Mouse (Mus musculus): ENCODE data around the gene Lamb3. TPM values are rescaled to one million over a fixed set of nuclear protein-coding genes. Genes with fewer than 3 reads are reported as not detected.

Gene Lamb3
- total and polyA plus RNA-seq, 3 experiments: 10.1 to 14.6 (median 12.3) TPM

DNA sequence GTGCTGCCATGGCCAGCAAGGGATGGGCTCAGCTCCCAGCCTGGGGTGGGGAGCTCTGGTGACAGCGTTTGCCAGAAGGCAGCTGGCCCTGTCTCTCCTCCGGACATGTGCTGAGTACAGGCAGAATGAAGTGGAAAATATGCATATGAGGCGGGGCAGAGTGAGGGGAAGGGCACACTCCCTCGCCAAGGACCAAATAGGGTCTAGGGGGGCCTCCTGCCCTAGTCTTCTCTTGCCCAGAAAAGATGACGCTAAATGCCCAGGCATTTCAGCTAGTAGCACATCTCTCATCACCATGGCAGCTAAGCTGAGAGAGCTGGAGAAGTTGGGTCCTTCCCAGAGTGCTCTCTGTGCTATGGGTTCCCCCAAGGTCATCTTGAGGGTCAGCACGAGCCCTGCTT is 109.7 kb downstream of the Lamb3 start:
- TF ChIP-seq BHLHE40 (IDR thresholded peaks at IDR 0.05; ENCODE audit: low read depth, low read length) (0 out of 2 replicates have a peak, but pooled peaks have one; percentile 22), USF1 (IDR thresholded peaks at IDR 0.05; ENCODE audit: low read depth, low read length) (no peak)

DNA sequence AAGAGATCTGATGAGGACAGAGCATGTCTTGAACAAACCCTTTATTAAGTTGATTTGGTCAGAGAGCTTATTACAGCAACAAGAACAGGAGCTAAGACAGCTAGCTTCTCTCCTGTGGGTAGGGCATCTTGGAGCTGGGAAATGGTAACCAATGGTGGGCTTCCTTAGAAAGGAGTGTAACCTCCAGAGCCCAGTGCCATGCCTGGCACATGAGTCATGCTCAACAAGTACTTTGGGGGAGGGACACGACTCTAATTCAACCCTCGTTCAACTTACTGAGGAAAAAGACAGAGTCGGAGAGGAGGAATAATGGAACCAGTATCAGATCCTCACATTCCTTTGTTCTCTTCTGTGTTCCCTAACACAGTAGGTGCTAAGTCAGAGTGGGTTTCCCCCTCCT is 112.2 kb downstream of the Lamb3 start:
- Histone ChIP-seq H3K79me2 (replicated peaks; ENCODE audit: control insufficient read depth, extremely low read depth, insufficient read depth, poor library complexity, severe bottlenecking) (no peaks in the 10 kb centered on the region), H3K4me3 (replicated peaks in 1 of 3; ENCODE audit: low read depth in 2 of 3, low read length in 2 of 3, poor library complexity in 1 of 3) (no peak overlapping the region), H3K9me3 (replicated peaks; ENCODE audit: low read length) (no peaks in the 10 kb centered on the region), H3K27ac (ENCODE audit: insufficient read depth, low read depth) (no peak overlapping the region), H3K9ac (ENCODE audit: insufficient read depth, low read depth) (no peak overlapping the region), H3K4me1 (ENCODE audit: control insufficient read depth in 1 of 2, insufficient read depth in 2 of 2) (peaks cover 5 to 15% of the 10 kb centered on the region in 2 experiments), H3K27me3 (replicated peaks) (no peaks in the 10 kb centered on the region), H3K4me2 (ENCODE audit: insufficient read depth, low read depth, poor library complexity, severe bottlenecking) (no peak overlapping the region), H3K36me3 (replicated peaks in 1 of 2; ENCODE audit: control insufficient read depth in 1 of 2, insufficient read depth in 1 of 2, low read length in 1 of 2) (no peaks in the 10 kb centered on the region)
- TF ChIP-seq ZMIZ1 (IDR thresholded peaks at IDR 0.05; ENCODE audit: low read depth, low read length) (no peak), ZNF384 (IDR thresholded peaks at IDR 0.05; ENCODE audit: low read depth, low read length) (no peak), CHD2 (IDR thresholded peaks at IDR 0.05; ENCODE audit: low read length) (no peak), MAFK (IDR thresholded peaks at IDR 0.05; ENCODE audit: insufficient replicate concordance, low read length) (no peak), SMC3 (IDR thresholded peaks at IDR 0.05; ENCODE audit: low read depth, low read length) (no peak), CHD1 (IDR thresholded peaks at IDR 0.05; ENCODE audit: low read depth, low read length) (no peak), USF2 (conservative IDR thresholded peaks at IDR 0.05; ENCODE audit: low read depth, low read length) (no peak), IRF4 (IDR thresholded peaks at IDR 0.05; ENCODE audit: low read depth, low read length) (no peak), BHLHE40 (IDR thresholded peaks at IDR 0.05; ENCODE audit: low read depth, low read length) (no peak), MEF2A (IDR thresholded peaks at IDR 0.05; ENCODE audit: borderline replicate concordance, low read depth, low read length) (no peak), NRF1 (IDR thresholded peaks at IDR 0.05; ENCODE audit: low read depth, low read length) (no peak), JUN (IDR thresholded peaks at IDR 0.05; ENCODE audit: insufficient read depth, low read depth, low read length) (no peak), POLR2A (IDR thresholded peaks at IDR 0.05; ENCODE audit: low read depth, low read length) (no peak), NELFE (IDR thresholded peaks at IDR 0.05; ENCODE audit: low read depth, low read length) (no peak), RCOR1 (conservative IDR thresholded peaks at IDR 0.05; ENCODE audit: low read depth, low read length) (no peak)
- in situ Hi-C loops (cut with MboI; ENCODE audit: low pct_ligation_motif_present, low pct_unique_long_range_greater_than_20kb, low sequenced_read_pairs): loop anchor here (5.0 to 10.0 kb wide), 3 partner anchors 55 to 112 kb away; partner anchors contain the start of genes Camk1g and Lamb3
- dilution Hi-C loops (cut with MboI; ENCODE audit: extremely low pct_ligation_motif_present, extremely low pct_unique_long_range_greater_than_20kb, low sequenced_read_pairs): no loop called here
- no peak for DNase-seq (ENCODE audit: extremely low read depth)

More for the DNA sequence above, 109.7 kb downstream of the Lamb3 start:
- DNase-seq (ENCODE audit: extremely low read depth): peak; percentile 39
- H3K27me3 ChIP-seq (replicated peaks): no peaks in the 10 kb centered on the region
- no peak overlapping the region for H3K4me3 ChIP-seq (replicated peaks in 1 of 3; ENCODE audit: low read depth in 2 of 3, low read length in 2 of 3, poor library complexity in 1 of 3)
- peak overlapping the region; percentile 55 for H3K4me2 ChIP-seq (ENCODE audit: insufficient read depth, low read depth, poor library complexity, severe bottlenecking)
- in situ Hi-C loops (cut with MboI; ENCODE audit: low pct_ligation_motif_present, low pct_unique_long_range_greater_than_20kb, low sequenced_read_pairs): no loop called here
- no peaks in the 10 kb centered on the region for H3K36me3 ChIP-seq (replicated peaks in 1 of 2; ENCODE audit: control insufficient read depth in 1 of 2, insufficient read depth in 1 of 2, low read length in 1 of 2)
- no peak overlapping the region for H3K27ac ChIP-seq (ENCODE audit: insufficient read depth, low read depth)
- H3K9ac ChIP-seq (ENCODE audit: insufficient read depth, low read depth): no peak overlapping the region
- dilution Hi-C loops (cut with MboI; ENCODE audit: extremely low pct_ligation_motif_present, extremely low pct_unique_long_range_greater_than_20kb, low sequenced_read_pairs): no loop called here
- H3K4me1 ChIP-seq (ENCODE audit: control insufficient read depth in 1 of 2, insufficient read depth in 2 of 2): peaks cover 5 to 19% of the 10 kb centered on the region in 2 experiments
- H3K79me2 ChIP-seq (replicated peaks; ENCODE audit: control insufficient read depth, extremely low read depth, insufficient read depth, poor library complexity, severe bottlenecking): no peaks in the 10 kb centered on the region
- no peaks in the 10 kb centered on the region for H3K9me3 ChIP-seq (replicated peaks; ENCODE audit: low read length)

All from CH12.LX (cell line).